Mouse (Mus musculus): ENCODE data around the gene Gp6.
"Not testable (repeated sequence)": the region's sequence is repeated elsewhere in the genome, so short reads cannot be mapped to it uniquely, and the experiment has no call there.

The Gp6 gene

GRCm38 (mm10) chr7:4397730-4398129 is at the start of gene Gp6:
Gp6 (minus strand) TSS chr7:4397744.
- DNase-seq (ENCODE audit: low read depth, low spot score), result no peak

- DNase-seq (ENCODE audit: low read depth, low spot score), result no peak
Measured at GRCm38 (mm10) chr7:4447138-4447537, 49.6 kb upstream of the Gp6 start.

GRCm38 (mm10) chr7:4445216-4445791 is 47.8 kb upstream of the Gp6 start, which contains the start of gene Rdh13:
Rdh13 (minus strand) TSS chr7:4445649.
- peak; percentile 77 for DNase-seq (ENCODE audit: low read depth, low spot score)

GRCm38 (mm10) chr7:4440549-4440948 is 43.0 kb upstream of the Gp6 start:
- no peak for DNase-seq (ENCODE audit: low read depth, low spot score)

- no peak for DNase-seq (ENCODE audit: low read depth, low spot score)
Measured at GRCm38 (mm10) chr7:4437721-4438120, 40.2 kb upstream of the Gp6 start.

- no peak for DNase-seq (ENCODE audit: low read depth, low spot score)
Measured at GRCm38 (mm10) chr7:4432026-4432425, 34.5 kb upstream of the Gp6 start.

- peak; percentile 24 for DNase-seq (ENCODE audit: low read depth, low spot score)
Measured at GRCm38 (mm10) chr7:4431548-4431947, 34.0 kb upstream of the Gp6 start.

GRCm38 (mm10) chr7:4430246-4430844 is 32.8 kb upstream of the Gp6 start:
- DNase-seq (ENCODE audit: low read depth, low spot score), result no peak

GRCm38 (mm10) chr7:4427161-4427912 is 29.8 kb upstream of the Gp6 start:
- peak; percentile 77 for DNase-seq (ENCODE audit: low read depth, low spot score)

- DNase-seq (ENCODE audit: low read depth, low spot score), result no peak
Measured at GRCm38 (mm10) chr7:4420230-4420629, 22.7 kb upstream of the Gp6 start.

- DNase-seq (ENCODE audit: low read depth, low spot score), result no peak
Measured at GRCm38 (mm10) chr7:4419681-4420080, 22.1 kb upstream of the Gp6 start.

GRCm38 (mm10) chr7:4412406-4412805 is 14.9 kb upstream of the Gp6 start:
- DNase-seq (ENCODE audit: low read depth, low spot score), result not testable (repeated sequence)

- DNase-seq (ENCODE audit: low read depth, low spot score), result no peak
Measured at GRCm38 (mm10) chr7:4373521-4373920, 24.0 kb downstream of the Gp6 start.

- DNase-seq (ENCODE audit: low read depth, low spot score), result no peak
Measured at GRCm38 (mm10) chr7:4337509-4337908, 60.0 kb downstream of the Gp6 start, which contains the start of gene Ncr1. Ncr1 (plus strand) TSS chr7:4337724.

GRCm38 (mm10) chr7:4323301-4323700 is 74.2 kb downstream of the Gp6 start:
- no peak for DNase-seq (ENCODE audit: low read depth, low spot score)
